Mouse (Mus musculus) liver, embryonic 11.5 days (tissue): ENCODE measurements around the gene Vps4b. TPM values are rescaled to one million over a fixed set of nuclear protein-coding genes. Genes with fewer than 3 reads are reported as not detected.

Source experiments
- ATAC-seq: fragments of 200-750 bp; cut with Nextera tagmentation; replicated peaks from 2 replicates; pipeline ENCODE4 v1.8.0; 2017; ENCODE audit warnings: moderate number of reproducible peaks, mild to moderate bottlenecking, moderate TSS enrichment, moderate library complexity; ENCODE audit not compliant: low FRiP score
- DNase-seq: peaks from one replicate; pipeline ENCODE4 v3.0.0-alpha.2; 2017; ENCODE audit warnings: low spot score
- H3K27ac ChIP-seq: fragments of 300-500 bp; sonication (generic); 2 replicates; pipeline ENCODE4 v1.5.1; 2014; ENCODE audit warnings: mild to moderate bottlenecking, low read depth, low read length, control low read depth
- H3K27me3 ChIP-seq: fragments of 300-500 bp; sonication (generic); replicated peaks from 2 replicates; pipeline ENCODE4 v1.6.1; 2014; ENCODE audit warnings: low read length, mixed read lengths; ENCODE audit not compliant: control insufficient read depth, insufficient read depth
- H3K36me3 ChIP-seq: fragments of 300-500 bp; sonication (generic); 2 replicates; pipeline ENCODE4 v1.6.1; 2014; ENCODE audit warnings: mild to moderate bottlenecking, low read length, moderate library complexity, mixed read lengths; ENCODE audit not compliant: control insufficient read depth, insufficient read depth
- H3K4me1 ChIP-seq: fragments of 300-500 bp; sonication (generic); replicated peaks from 2 replicates; pipeline ENCODE4 v1.6.1; 2014; ENCODE audit warnings: low read length, mixed read lengths; ENCODE audit not compliant: control insufficient read depth, insufficient read depth
- H3K4me2 ChIP-seq: fragments of 300-500 bp; sonication (generic); 2 replicates; pipeline ENCODE4 v1.6.1; 2014; ENCODE audit warnings: mild to moderate bottlenecking, control low read depth, moderate library complexity
- H3K4me3 ChIP-seq: fragments of 300-500 bp; sonication (generic); 2 replicates; pipeline ENCODE4 v1.5.1; 2014; ENCODE audit warnings: low read depth, low read length, control low read depth
- H3K9ac ChIP-seq: fragments of 300-500 bp; sonication (generic); 2 replicates; pipeline ENCODE4 v1.6.1; 2014; ENCODE audit warnings: low read depth, low read length, control low read depth
- H3K9me3 ChIP-seq: fragments of 300-500 bp; sonication (generic); 2 replicates; pipeline ENCODE4 v1.6.1; 2016; ENCODE audit warnings: low read length, inconsistent platforms, mixed read lengths; ENCODE audit not compliant: control insufficient read depth
- WGBS: fragments of 180-500 bp; shearing (Covaris S2); extraction: QIAGEN DNeasy Blood & Tissue Kit; methylation state at CpG from one replicate; pipeline ENCODE4 v1.1.7; 2014; 5-methylcytosine and 5-hydroxymethylcytosine counted together
- polyA plus RNA-seq: library from polyadenylated mRNA; unstranded; fragments of >200 nt; fragmentation: Nextera tagmentation; extraction: Ambion mirVana; gene quantifications from 2 replicates; pipeline ENCODE4 v1.2.1, GENCODE M21; 2014

Vps4b gene
- polyA plus RNA-seq, result 53.7 and 55.2 TPM in 2 replicates

- peak within 1 kb of the TSS; percentile 93 for H3K27ac ChIP-seq
- ATAC-seq (peak; percentile 98), DNase-seq (peak; percentile 86)
- peak within 1 kb of the TSS; percentile 99 for H3K4me3 ChIP-seq
- H3K4me1 ChIP-seq, result peaks cover 4% of the 10 kb centered on the region
- WGBS, result under 1% methylated on average over 23 of the region's 23 CpGs
- peak within 1 kb of the TSS; percentile 99 for H3K9ac ChIP-seq
- no peaks in the 10 kb centered on the region for H3K27me3 ChIP-seq
- H3K4me2 ChIP-seq, result peak within 1 kb of the TSS; percentile 57
- no peaks in the 10 kb centered on the region for H3K9me3 ChIP-seq
- peaks cover 3% of the 10 kb centered on the region; the same call in 1 of the 2 replicates for H3K36me3 ChIP-seq
Measured at GRCm38 (mm10) chr1:106796542-106796924, at the start of gene Vps4b. Vps4b (minus strand) TSS chr1:106796728.

- Histone ChIP-seq H3K4me1 (no peaks in the 10 kb centered on the region), H3K27ac (no peak overlapping the region), H3K9me3 (no peaks in the 10 kb centered on the region), H3K9ac (no peak overlapping the region), H3K36me3 (no peaks in the 10 kb centered on the region), H3K4me3 (no peak overlapping the region), H3K27me3 (no peaks in the 10 kb centered on the region), H3K4me2 (no peak overlapping the region)
- DNase-seq, result no peak
- no peak for ATAC-seq
- 59% methylated on average over 4 of the region's 4 CpGs for WGBS
Measured at GRCm38 (mm10) chr1:106828784-106829183, 32.3 kb upstream of the Vps4b start.

- no peak overlapping the region for H3K27ac ChIP-seq
- no peaks in the 10 kb centered on the region for H3K4me1 ChIP-seq
- no peak for DNase-seq
- no peaks in the 10 kb centered on the region for H3K27me3 ChIP-seq
- H3K9me3 ChIP-seq, result no peaks in the 10 kb centered on the region
- no peak overlapping the region for H3K4me2 ChIP-seq
- no peak overlapping the region for H3K4me3 ChIP-seq
- no peak overlapping the region for H3K9ac ChIP-seq
- ATAC-seq, result no peak
- WGBS, result 81% methylated on average over 3 of the region's 3 CpGs
- no peaks in the 10 kb centered on the region for H3K36me3 ChIP-seq
Measured at GRCm38 (mm10) chr1:106822297-106822696, 25.8 kb upstream of the Vps4b start.

- Histone ChIP-seq H3K4me1 (no peaks in the 10 kb centered on the region), H3K4me2 (no peak overlapping the region), H3K27me3 (no peaks in the 10 kb centered on the region), H3K9ac (no peak overlapping the region), H3K4me3 (no peak overlapping the region), H3K9me3 (no peaks in the 10 kb centered on the region), H3K36me3 (no peaks in the 10 kb centered on the region), H3K27ac (no peak overlapping the region)
- WGBS, result 16% methylated on average over 4 of the region's 4 CpGs
- ATAC-seq (no peak), DNase-seq (no peak)
Measured at GRCm38 (mm10) chr1:106818323-106818722, 21.8 kb upstream of the Vps4b start.

- H3K27me3 ChIP-seq, result no peaks in the 10 kb centered on the region
Measured at GRCm38 (mm10) chr1:106816766-106817165, 20.2 kb upstream of the Vps4b start.

GRCm38 (mm10) chr1:106815265-106815664, 18.7 kb upstream of the Vps4b start:
- H3K27ac ChIP-seq, result no peak overlapping the region
- H3K36me3 ChIP-seq, result no peaks in the 10 kb centered on the region
- H3K4me2 ChIP-seq, result no peak overlapping the region
- H3K4me3 ChIP-seq, result no peak overlapping the region
- no peak overlapping the region for H3K9ac ChIP-seq
- no peaks in the 10 kb centered on the region for H3K4me1 ChIP-seq
- 62% methylated on average over 6 of the region's 6 CpGs for WGBS
- no peaks in the 10 kb centered on the region for H3K27me3 ChIP-seq
- H3K9me3 ChIP-seq, result no peaks in the 10 kb centered on the region
- ATAC-seq, result no peak
- no peak for DNase-seq

More at GRCm38 (mm10) chr1:106816766-106817165, 20.2 kb upstream of the Vps4b start:
- H3K4me3 ChIP-seq, result no peak overlapping the region
- H3K9ac ChIP-seq, result no peak overlapping the region
- H3K4me1 ChIP-seq, result no peaks in the 10 kb centered on the region
- no peak for DNase-seq
- 84% methylated on average over 11 of the region's 11 CpGs for WGBS
- no peak for ATAC-seq
- no peak overlapping the region for H3K27ac ChIP-seq
- H3K9me3 ChIP-seq, result no peaks in the 10 kb centered on the region
- no peak overlapping the region for H3K4me2 ChIP-seq
- H3K36me3 ChIP-seq, result no peaks in the 10 kb centered on the region

- Histone ChIP-seq H3K27me3 (no peaks in the 10 kb centered on the region), H3K27ac (no peak overlapping the region), H3K4me2 (no peak overlapping the region), H3K4me1 (no peaks in the 10 kb centered on the region), H3K36me3 (no peaks in the 10 kb centered on the region), H3K9me3 (no peaks in the 10 kb centered on the region), H3K4me3 (no peak overlapping the region), H3K9ac (no peak overlapping the region)
- DNase-seq (no peak), ATAC-seq (no peak)
- WGBS, result 50% methylated on average over 5 of the region's 5 CpGs
Measured at GRCm38 (mm10) chr1:106814864-106815263, 18.3 kb upstream of the Vps4b start.

GRCm38 (mm10) chr1:106799931-106800330, 3.4 kb upstream of the Vps4b start:
- H3K27ac ChIP-seq, result no peak overlapping the region
- ATAC-seq, result no peak
- DNase-seq, result no peak
- 84% methylated on average over 3 of the region's 3 CpGs for WGBS
- H3K9ac ChIP-seq, result no peak overlapping the region
- no peaks in the 10 kb centered on the region for H3K36me3 ChIP-seq
- H3K4me2 ChIP-seq, result no peak overlapping the region
- H3K4me3 ChIP-seq, result no peak overlapping the region
- peaks cover 4% of the 10 kb centered on the region; the same call in 1 of the 2 replicates for H3K4me1 ChIP-seq
- H3K27me3 ChIP-seq, result no peaks in the 10 kb centered on the region
- H3K9me3 ChIP-seq, result no peaks in the 10 kb centered on the region

- DNase-seq (no peak), ATAC-seq (no peak)
- Histone ChIP-seq H3K27me3 (no peaks in the 10 kb centered on the region), H3K9ac (no peak overlapping the region), H3K4me2 (no peak overlapping the region), H3K4me3 (no peak overlapping the region), H3K27ac (no peak overlapping the region), H3K4me1 (peaks cover 4% of the 10 kb centered on the region; the same call in 1 of the 2 replicates), H3K36me3 (no peaks in the 10 kb centered on the region), H3K9me3 (no peaks in the 10 kb centered on the region)
- 54% methylated on average over 1 of the region's 1 CpGs for WGBS
Measured at GRCm38 (mm10) chr1:106799406-106799805, 2.9 kb upstream of the Vps4b start.
